27 mouse cellular contexts compared by ENCODE assay signal in the genomic region with DNA sequence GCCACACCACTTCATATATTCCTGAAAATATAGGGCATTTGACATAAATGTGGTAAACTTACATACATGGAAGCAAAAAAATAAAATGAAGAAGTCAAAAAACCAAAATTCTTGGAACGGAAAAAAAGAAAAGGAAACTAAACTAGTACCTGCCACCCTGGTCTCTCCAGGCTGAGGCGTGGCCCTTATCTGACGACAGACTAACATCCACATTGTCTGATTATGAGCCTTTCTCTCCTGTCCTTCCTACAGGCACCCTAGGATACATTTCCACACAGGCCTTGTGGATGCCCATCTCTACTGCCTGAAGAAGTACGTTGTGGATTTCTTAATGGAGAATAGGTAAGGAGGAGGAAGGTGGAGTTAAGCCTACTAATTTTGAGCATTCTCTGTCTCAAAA. TPM values are rescaled to one million over a fixed set of nuclear protein-coding genes. Genes with fewer than 3 reads are reported as not detected.
DNase-seq lines count a peak whose midpoint lies in the region; ATAC-seq lines count a peak whose summit lies in the region.
"Had no signal": no experiment of that assay in that cellular context is flagged by ENCODE, and none has a peak within 500 bp of the region (broad histone marks: within the 10 kb centered on the region; RNA-seq: fewer than 3 reads in every experiment).

No protein-coding gene starts in this region.

- no peaks in the 10 kb centered on the region for H3K9me3 ChIP-seq in liver, embryonic 13.5 days (replicated peaks)
- H3K9me3 ChIP-seq: forebrain, embryonic 15.5 days; heart, embryonic 15.5 days; hindbrain, embryonic 12.5 days; intestine, embryonic 15.5 days; lung, embryonic 15.5 days; midbrain, embryonic 13.5 days; neural tube, embryonic 13.5 days; stomach, embryonic 15.5 days had no signal

- H3K36me3 ChIP-seq in liver, embryonic 13.5 days, result peaks cover 40% of the 10 kb centered on the region
- H3K36me3 ChIP-seq: heart, embryonic 15.5 days; intestine, embryonic 15.5 days; stomach, embryonic 15.5 days had no signal

- peak overlapping the region; percentile 55 for H3K9ac ChIP-seq in liver, embryonic 13.5 days
- H3K9ac ChIP-seq: forebrain, embryonic 15.5 days; heart, embryonic 15.5 days; hindbrain, embryonic 12.5 days; intestine, embryonic 15.5 days; lung, embryonic 15.5 days; midbrain, embryonic 13.5 days; neural tube, embryonic 13.5 days; stomach, embryonic 15.5 days had no signal

- peak; percentile 55 for ATAC-seq in liver, embryonic 13.5 days (ENCODE audit: low read depth)
- ATAC-seq in megakaryocyte progenitor cell, adult 5-6 weeks (replicated peaks; ENCODE audit: poor library complexity), result 0 out of 2 replicates have a peak, but pooled peaks have one; percentile 42
- ATAC-seq: CD4-positive, CD25-positive, alpha-beta regulatory T cell, adult 4 months; forebrain, embryonic 15.5 days; hindbrain, postnatal 0 days; intestine, embryonic 15.5 days; midbrain, embryonic 13.5 days had no signal

- H3K27me3 ChIP-seq in liver, embryonic 13.5 days, result no peaks in the 10 kb centered on the region
- H3K27me3 ChIP-seq: forebrain, embryonic 15.5 days; heart, embryonic 15.5 days; hindbrain, embryonic 12.5 days; intestine, embryonic 15.5 days; lung, embryonic 15.5 days; neural tube, embryonic 13.5 days; stomach, embryonic 15.5 days had no signal

- H3K4me2 ChIP-seq in liver, embryonic 13.5 days, result peak overlapping the region; percentile 47
- H3K4me2 ChIP-seq: forebrain, embryonic 15.5 days; heart, embryonic 15.5 days; hindbrain, embryonic 12.5 days; intestine, embryonic 15.5 days; lung, embryonic 15.5 days; midbrain, embryonic 13.5 days; neural tube, embryonic 13.5 days; stomach, embryonic 15.5 days had no signal

- no peak overlapping the region for H3K4me3 ChIP-seq in liver, embryonic 13.5 days (replicated peaks)
- H3K4me3 ChIP-seq: forebrain, embryonic 15.5 days; heart, adult 2 months; heart, embryonic 15.5 days; hindbrain, embryonic 12.5 days; intestine, embryonic 15.5 days; lung, embryonic 15.5 days; midbrain, embryonic 13.5 days; neural tube, embryonic 13.5 days; stomach, embryonic 15.5 days had no signal

- H3K27ac ChIP-seq in liver, embryonic 13.5 days, result peak overlapping the region; percentile 94
- H3K27ac ChIP-seq: forebrain, embryonic 15.5 days; heart, adult 2 months; heart, embryonic 15.5 days; hindbrain, embryonic 12.5 days; hindbrain, postnatal 0 days; intestine, embryonic 15.5 days; lung, embryonic 15.5 days; midbrain, embryonic 13.5 days; neural tube, embryonic 13.5 days; stomach, embryonic 15.5 days had no signal

- H3K4me1 ChIP-seq in liver, embryonic 13.5 days (replicated peaks), result peaks cover 53% of the 10 kb centered on the region
- H3K4me1 ChIP-seq: heart, embryonic 15.5 days; intestine, embryonic 15.5 days; lung, embryonic 15.5 days; neural tube, embryonic 13.5 days; stomach, embryonic 15.5 days had no signal

- WGBS in liver, embryonic 13.5 days (ENCODE audit: insufficient replicate concordance), result 37% methylated on average over 4 of the region's 4 CpGs

- DNase-seq in A20 (ENCODE audit: low read depth, low spot score), result peak; percentile 14
- peak; percentile 51 for DNase-seq in c-Kit-positive CD71-positive TER-119-positive erythroid progenitor cells, embryonic 14.5 days (ENCODE audit: low spot score)
- peak; percentile 33 for DNase-seq in liver, embryonic 13.5 days
- no peak for DNase-seq in ovary, adult 18-20 months (ENCODE audit: low spot score)
- no peak for DNase-seq in embryo, embryonic 11 days
- no peak for DNase-seq in spleen, adult 18-20 months
- DNase-seq: adrenal gland, postnatal 36 days; cerebellum, adult 8-10 months; cerebellum, postnatal 25 days; gastrocnemius, postnatal 25 days; heart, adult 2 months; kidney, adult 9 months; kidney, postnatal 10 days; layer of hippocampus, postnatal 36 days; left cerebral cortex, postnatal 4 days; thymus, postnatal 36 days had no signal

RNA-seq across cellular contexts. Expression of gene Ptch2, which starts 37.4 kb away (rescaled TPM):
- 0.36 and 0.51 TPM in 2 replicates for polyA plus RNA-seq in liver, embryonic 13.5 days (2015; fragmentation: Nextera tagmentation; extraction: Ambion mirVana)
- 0.30 and 1.3 TPM in 2 replicates for total RNA-seq in megakaryocyte progenitor cell, adult 5-6 weeks (2015)
- 0.08 and 0.57 TPM in 2 replicates for total RNA-seq in megakaryocyte progenitor cell, adult 5-6 weeks (2017)

RNA-seq across cellular contexts. Expression of gene Eif2b3, which starts 39.3 kb away (rescaled TPM):
- polyA plus RNA-seq in liver, embryonic 13.5 days (2015; fragmentation: Nextera tagmentation; extraction: Ambion mirVana), result 46.4 and 49.8 TPM in 2 replicates
- total RNA-seq in megakaryocyte progenitor cell, adult 5-6 weeks (2015), result 31.6 and 32.9 TPM in 2 replicates
- 30.9 and 44.8 TPM in 2 replicates for total RNA-seq in megakaryocyte progenitor cell, adult 5-6 weeks (2017)

Comparison
In these comparisons a context has a peak if more than half of its experiments do, and no peak if none do; other contexts are left out.
1. DNase-seq: peak in A20 (single experiment), c-Kit-positive CD71-positive TER-119-positive erythroid progenitor cells, embryonic 14.5 days (single experiment) and liver, embryonic 13.5 days (single experiment); none in ovary, adult 18-20 months (single experiment), embryo, embryonic 11 days (single experiment) and spleen, adult 18-20 months (0 of 2).